Mouse (Mus musculus): Measurements from ENCODE around the gene Arvcf.

DNA sequence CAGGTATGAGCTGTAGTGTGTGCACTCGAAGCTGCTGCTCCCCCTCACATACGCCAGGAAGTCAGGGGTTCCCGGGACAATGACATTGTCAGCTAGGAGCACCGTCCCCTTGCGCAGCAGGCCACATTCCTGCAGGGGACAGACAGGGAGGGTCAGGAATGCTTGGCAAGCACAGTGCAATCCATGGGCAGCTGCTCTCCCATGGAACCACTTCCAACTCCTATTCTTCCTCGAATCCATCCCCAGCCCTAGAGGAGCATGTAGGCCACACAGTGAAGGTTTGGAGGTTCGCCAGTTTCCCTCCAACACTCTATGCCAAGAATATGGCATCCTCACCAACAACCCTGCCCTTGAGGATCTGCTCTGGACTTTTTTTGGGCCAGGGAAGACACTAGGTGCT lies 59.9 kb downstream of the Arvcf start:
- TF ChIP-seq POLR2A (IDR thresholded peaks at IDR 0.05; ENCODE audit: borderline replicate concordance, low read depth, low read length) (no peak), CTCF (IDR thresholded peaks at IDR 0.05; ENCODE audit: low read depth, low read length) (no peak)
